In genomic region chr13:97777667-97778066, GRCm38 (mm10) we compare ENCODE assay signal across 25 mouse cellular contexts. TPM values are rescaled to one million over a fixed set of nuclear protein-coding genes. Genes with fewer than 3 reads are reported as not detected.
DNase-seq lines count a peak whose midpoint lies in the region; ATAC-seq and TF ChIP-seq lines count a peak whose summit lies in the region.
"Had no signal": no experiment of that assay in that cellular context is flagged by ENCODE, and none has a peak within 500 bp of the region (broad histone marks: within the 10 kb centered on the region; RNA-seq: fewer than 3 reads in every experiment).

No protein-coding gene starts in this region.

- no peaks in the 10 kb centered on the region for H3K36me3 ChIP-seq in heart, postnatal 0 days (replicated peaks; ENCODE audit: control insufficient read depth, insufficient read depth, low read length)
- H3K36me3 ChIP-seq in erythroblast, embryonic 14.5 days (ENCODE audit: control insufficient read depth) = 0 out of 2 replicates have a peak, but pooled peaks cover 2% of the 10 kb centered on the region
- H3K36me3 ChIP-seq in liver, embryonic 14.5 days (replicated peaks; ENCODE audit: control insufficient read depth, insufficient read depth, low read depth) = no peaks in the 10 kb centered on the region
- no peaks in the 10 kb centered on the region for H3K36me3 ChIP-seq in stomach, embryonic 14.5 days (ENCODE audit: control insufficient read depth, insufficient read depth, low read length)
- H3K36me3 ChIP-seq in embryonic facial prominence, embryonic 10.5 days (replicated peaks) = no peaks in the 10 kb centered on the region
- H3K36me3 ChIP-seq: heart, embryonic 10.5 days; hindbrain, embryonic 12.5 days; limb, embryonic 12.5 days; midbrain, embryonic 15.5 days had no signal

- H3K27me3 ChIP-seq in heart, postnatal 0 days (ENCODE audit: control insufficient read depth, insufficient read depth, low read length) = no peaks in the 10 kb centered on the region
- no peaks in the 10 kb centered on the region for H3K27me3 ChIP-seq in erythroblast, embryonic 14.5 days (ENCODE audit: control insufficient read depth)
- H3K27me3 ChIP-seq in liver, embryonic 14.5 days (ENCODE audit: control insufficient read depth, insufficient read depth, low read length) = no peaks in the 10 kb centered on the region
- H3K27me3 ChIP-seq in stomach, embryonic 14.5 days (ENCODE audit: control insufficient read depth, insufficient read depth, low read length) = no peaks in the 10 kb centered on the region
- no peaks in the 10 kb centered on the region for H3K27me3 ChIP-seq in embryonic facial prominence, embryonic 10.5 days (replicated peaks; ENCODE audit: low read depth, poor library complexity, severe bottlenecking)
- H3K27me3 ChIP-seq: hindbrain, embryonic 12.5 days; midbrain, embryonic 15.5 days; Patski had no signal

- no peak for TF ChIP-seq CTCF in heart, postnatal 0 days (IDR thresholded peaks at IDR 0.05; ENCODE audit: low read depth)
- peak; percentile 13; the same call in 1 of the 2 replicates for TF ChIP-seq CTCF in liver, embryonic 14.5 days (IDR thresholded peaks at IDR 0.05; ENCODE audit: low read depth)

- no peak overlapping the region for H3K9ac ChIP-seq in heart, postnatal 0 days (replicated peaks; ENCODE audit: low read depth, low read length)
- peak overlapping the region; percentile 48 for H3K9ac ChIP-seq in liver, embryonic 14.5 days (replicated peaks)
- no peak overlapping the region for H3K9ac ChIP-seq in stomach, embryonic 14.5 days (replicated peaks; ENCODE audit: low read depth, low read length)
- H3K9ac ChIP-seq: hindbrain, embryonic 12.5 days; limb, embryonic 12.5 days; midbrain, embryonic 15.5 days had no signal

- H3K4me1 ChIP-seq in heart, postnatal 0 days (ENCODE audit: control insufficient read depth, insufficient read depth) = peaks cover 26% of the 10 kb centered on the region
- H3K4me1 ChIP-seq in erythroblast, embryonic 14.5 days (ENCODE audit: control insufficient read depth) = peaks cover 65% of the 10 kb centered on the region
- H3K4me1 ChIP-seq in liver, embryonic 14.5 days (replicated peaks; ENCODE audit: control insufficient read depth in 2 of 2, insufficient read depth in 2 of 2, low read length in 1 of 2) = peaks cover 60 to 64% of the 10 kb centered on the region in 2 experiments
- peaks cover 21% of the 10 kb centered on the region; the same call in 1 of the 2 replicates for H3K4me1 ChIP-seq in stomach, embryonic 14.5 days (ENCODE audit: control insufficient read depth, insufficient read depth, low read length)
- peaks cover 21% of the 10 kb centered on the region for H3K4me1 ChIP-seq in embryonic facial prominence, embryonic 10.5 days

- no peaks in the 10 kb centered on the region for H3K9me3 ChIP-seq in heart, postnatal 0 days (replicated peaks; ENCODE audit: control insufficient read depth, low read length)
- no peaks in the 10 kb centered on the region for H3K9me3 ChIP-seq in erythroblast, embryonic 14.5 days (ENCODE audit: control insufficient read depth, low read length)
- no peaks in the 10 kb centered on the region for H3K9me3 ChIP-seq in liver, embryonic 14.5 days (ENCODE audit: control insufficient read depth, low read length)
- H3K9me3 ChIP-seq in stomach, embryonic 14.5 days (ENCODE audit: control insufficient read depth, low read depth, low read length) = no peaks in the 10 kb centered on the region
- H3K9me3 ChIP-seq in embryonic facial prominence, embryonic 10.5 days = no peaks in the 10 kb centered on the region
- H3K9me3 ChIP-seq: heart, embryonic 10.5 days; hindbrain, embryonic 12.5 days; limb, embryonic 12.5 days; midbrain, embryonic 15.5 days had no signal

- WGBS in heart, postnatal 0 days = 47% methylated on average over 2 of the region's 2 CpGs
- 32% methylated on average over 2 of the region's 2 CpGs for WGBS in liver, embryonic 14.5 days (ENCODE audit: insufficient replicate concordance)
- WGBS in stomach, embryonic 14.5 days = 72% methylated on average over 2 of the region's 2 CpGs
- 88% methylated on average over 2 of the region's 2 CpGs for WGBS in embryonic facial prominence, embryonic 10.5 days

- H3K4me3 ChIP-seq in heart, postnatal 0 days (ENCODE audit: low read depth, low read length) = no peak overlapping the region
- peak overlapping the region; percentile 55 for H3K4me3 ChIP-seq in erythroblast, embryonic 14.5 days (replicated peaks)
- H3K4me3 ChIP-seq in liver, embryonic 14.5 days (ENCODE audit: insufficient read depth in 1 of 2, low read depth in 2 of 2, low read length in 2 of 2) = peak overlapping the region in 1 of 2 experiments; percentile 46; a peak in 2 of 4 replicates
- H3K4me3 ChIP-seq in stomach, embryonic 14.5 days (ENCODE audit: low read depth, low read length) = no peak overlapping the region
- no peak overlapping the region for H3K4me3 ChIP-seq in embryonic facial prominence, embryonic 10.5 days
- H3K4me3 ChIP-seq: heart, embryonic 10.5 days; hindbrain, embryonic 12.5 days; limb, embryonic 12.5 days; midbrain, embryonic 15.5 days had no signal

- intact Hi-C loops in heart, postnatal 36 days (cut with DNase I) = loop anchor here (5.0 kb wide), 1 partner anchor 535 kb away; the partner anchor contains the start of gene Enc1

- ATAC-seq in heart, postnatal 0 days (ENCODE audit: insufficient read depth, low read depth) = peak; percentile 37
- peak; percentile 11; the same call in 1 of the 2 replicates for ATAC-seq in liver, embryonic 14.5 days (ENCODE audit: insufficient read depth)
- ATAC-seq in stomach, embryonic 14.5 days (ENCODE audit: insufficient number of reproducible peaks, insufficient read depth, low FRiP score, low read depth) = no peak
- ATAC-seq: CD4-positive, CD25-positive, alpha-beta regulatory T cell, adult 4 months; forebrain, embryonic 14.5 days; inflammation-experienced regulatory T-cells, adult 6 months; midbrain, embryonic 15.5 days; Patski had no signal

- H3K27ac ChIP-seq in heart, postnatal 0 days (ENCODE audit: low read depth) = peak overlapping the region; percentile 26; the same call in 1 of the 2 replicates
- H3K27ac ChIP-seq in liver, embryonic 14.5 days = peak overlapping the region; percentile 100
- H3K27ac ChIP-seq in stomach, embryonic 14.5 days (ENCODE audit: low read length) = 0 out of 2 replicates have a peak overlapping the region, but pooled peaks have one; percentile 33
- no peak overlapping the region for H3K27ac ChIP-seq in embryonic facial prominence, embryonic 10.5 days (replicated peaks)
- H3K27ac ChIP-seq: heart, embryonic 10.5 days; hindbrain, embryonic 12.5 days; limb, embryonic 12.5 days; midbrain, embryonic 15.5 days had no signal

- peak; percentile 30 for DNase-seq in heart, postnatal 0 days (ENCODE audit: low spot score)
- DNase-seq in heart, postnatal 36 days = no peak
- peak in 1 of 3 experiments; percentile 28 for DNase-seq in liver, embryonic 14.5 days (ENCODE audit: low read depth in 3 of 3, low spot score in 3 of 3)
- no peak for DNase-seq in embryonic facial prominence, embryonic 10.5 days (ENCODE audit: low spot score)
- no peak for DNase-seq in spleen, postnatal 4 days (ENCODE audit: low spot score in 2 of 2)
- no peak for DNase-seq in ovary, postnatal 14 days (ENCODE audit: low spot score)
- DNase-seq: adrenal gland, postnatal 14 days; cerebellum, adult 2 months; cerebellum, postnatal 36 days; gastrocnemius, postnatal 25 days; heart, postnatal 10 days; kidney, adult 9 months; kidney, postnatal 25 days; right cerebral cortex, postnatal 4 days; thymus, postnatal 36 days had no signal

- H3K4me2 ChIP-seq in heart, postnatal 0 days (ENCODE audit: low read depth, low read length) = no peak overlapping the region
- peak overlapping the region; percentile 81 for H3K4me2 ChIP-seq in liver, embryonic 14.5 days (ENCODE audit: low read depth)
- no peak overlapping the region for H3K4me2 ChIP-seq in stomach, embryonic 14.5 days (replicated peaks; ENCODE audit: low read depth, low read length)
- H3K4me2 ChIP-seq: hindbrain, embryonic 12.5 days; limb, embryonic 12.5 days; midbrain, embryonic 15.5 days had no signal

- no peak for TF ChIP-seq EP300 in heart, postnatal 0 days (IDR thresholded peaks at IDR 0.05; ENCODE audit: low read depth)
- TF ChIP-seq EP300 in liver, embryonic 14.5 days (IDR thresholded peaks at IDR 0.05; ENCODE audit: low read depth) = no peak

RNA-seq across cellular contexts. Expression of gene Gm10260, which starts 17.2 kb away (rescaled TPM):
- 418 and 531 TPM in 2 replicates for total RNA-seq in heart, postnatal 0 days (2014; rRNA removed; ENCODE audit: low replicate concordance)
- polyA plus RNA-seq in heart, postnatal 0 days (2015; fragmentation: Nextera tagmentation; extraction: Ambion mirVana) = 2.3 and 3.3 TPM in 2 replicates
- total RNA-seq in heart, postnatal 36 days (2021) = 100 to 1,000 TPM; 106 to 108 TPM
- 22.7 and 190 TPM in 2 replicates for polyA plus RNA-seq in erythroblast, embryonic 14.5 days (2012)
- 3.7 and 29.6 TPM in 2 replicates for polyA plus RNA-seq in liver, embryonic 14.5 days (2012; rRNA removed)
- 0.99 and 2.3 TPM in 2 replicates for polyA plus RNA-seq in liver, embryonic 14.5 days (2014; fragmentation: Nextera tagmentation; extraction: Ambion mirVana)
- polyA plus RNA-seq in stomach, embryonic 14.5 days (2014; fragmentation: Nextera tagmentation; extraction: Ambion mirVana) = 3.6 and 4.7 TPM in 2 replicates
- 5.0 and 5.4 TPM in 2 replicates for polyA plus RNA-seq in embryonic facial prominence, embryonic 10.5 days (2016; fragmentation: Nextera tagmentation; extraction: Ambion mirVana)
